14 mouse cellular contexts compared by ENCODE assay signal in the genomic region with DNA sequence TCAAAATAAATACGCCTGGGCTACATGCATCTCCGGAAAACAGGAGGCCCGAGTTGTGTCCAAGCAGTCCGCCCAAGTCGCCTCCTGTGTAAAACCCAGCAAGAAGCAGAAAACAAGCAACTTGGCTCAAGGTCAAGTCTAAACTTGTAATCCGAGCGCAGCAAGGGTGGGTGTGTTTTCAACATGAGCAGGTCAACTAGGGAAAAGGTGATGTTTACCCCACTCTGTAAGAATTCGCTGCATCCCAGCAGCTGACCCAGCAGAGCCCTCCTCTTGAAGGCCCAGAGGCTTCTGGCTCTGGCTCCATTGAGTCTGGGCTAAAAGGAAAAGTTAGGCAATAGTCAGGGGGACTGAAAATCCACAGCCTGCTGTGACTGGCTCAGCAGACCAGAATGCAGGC.
DNase-seq lines count a peak whose midpoint lies in the region; ATAC-seq and TF ChIP-seq lines count a peak whose summit lies in the region.
"Had no signal": no experiment of that assay in that cellular context is flagged by ENCODE, and none has a peak within 500 bp of the region (broad histone marks: within the 10 kb centered on the region; RNA-seq: fewer than 3 reads in every experiment).

No protein-coding gene starts in this region.

- no peaks in the 10 kb centered on the region for H3K9me3 ChIP-seq in heart, embryonic 10.5 days
- no peaks in the 10 kb centered on the region for H3K9me3 ChIP-seq in liver, postnatal 0 days (ENCODE audit: low read length)
- no peaks in the 10 kb centered on the region for H3K9me3 ChIP-seq in forebrain, embryonic 11.5 days (ENCODE audit: control insufficient read depth, low read length)
- H3K9me3 ChIP-seq: midbrain, embryonic 12.5 days had no signal

- no peak overlapping the region for H3K9ac ChIP-seq in liver, postnatal 0 days (replicated peaks)
- no peak overlapping the region for H3K9ac ChIP-seq in forebrain, embryonic 11.5 days (ENCODE audit: low read length)
- H3K9ac ChIP-seq: midbrain, embryonic 12.5 days had no signal

- 0 out of 2 replicates have a peak, but pooled peaks cover 3% of the 10 kb centered on the region for H3K27me3 ChIP-seq in heart, embryonic 10.5 days (ENCODE audit: insufficient read depth, poor library complexity, severe bottlenecking)
- no peaks in the 10 kb centered on the region for H3K27me3 ChIP-seq in liver, postnatal 0 days (ENCODE audit: insufficient read depth, low read length)
- H3K27me3 ChIP-seq in forebrain, embryonic 11.5 days (ENCODE audit: control insufficient read depth, insufficient read depth, low read length), result no peaks in the 10 kb centered on the region

- ATAC-seq in liver, postnatal 0 days, result peak; percentile 75
- ATAC-seq in monocyte, adult 5-6 weeks (replicated peaks; ENCODE audit: insufficient number of reproducible peaks, low FRiP score, low TSS enrichment, poor library complexity, severe bottlenecking), result no peak
- no peak for ATAC-seq in forebrain, embryonic 11.5 days (replicated peaks; ENCODE audit: low FRiP score)
- ATAC-seq: intestine, embryonic 16.5 days had no signal

- no peak for TF ChIP-seq CTCF in liver, postnatal 0 days (IDR thresholded peaks at IDR 0.05; ENCODE audit: low read depth)

- H3K4me2 ChIP-seq in liver, postnatal 0 days (ENCODE audit: low read depth, low read length), result no peak overlapping the region
- no peak overlapping the region for H3K4me2 ChIP-seq in forebrain, embryonic 11.5 days (ENCODE audit: low read depth, low read length, severe bottlenecking)
- H3K4me2 ChIP-seq: midbrain, embryonic 12.5 days had no signal

- H3K27ac ChIP-seq in heart, embryonic 10.5 days, result peak overlapping the region; percentile 67; the same call in 1 of the 2 replicates
- peak overlapping the region; percentile 90 for H3K27ac ChIP-seq in liver, postnatal 0 days (ENCODE audit: low read depth)
- H3K27ac ChIP-seq in forebrain, embryonic 11.5 days (ENCODE audit: low read depth, low read length), result no peak overlapping the region
- H3K27ac ChIP-seq: left cerebral cortex, adult 2 months; midbrain, embryonic 12.5 days had no signal

- no peak for DNase-seq in heart, embryonic 10.5 days (ENCODE audit: low spot score)
- DNase-seq in heart, adult 11 months, result no peak
- peak; percentile 74 for DNase-seq in NIH3T3 (ENCODE audit: low read depth)
- DNase-seq in kidney, adult 18-20 months, result peak; percentile 59
- no peak for DNase-seq in liver, postnatal 0 days
- DNase-seq in gastrocnemius, adult 8-10 months (ENCODE audit: low spot score in 2 of 2), result no peak
- no peak for DNase-seq in forebrain, embryonic 11.5 days (ENCODE audit: low spot score)
- DNase-seq: B cell, adult 2 months; cerebellum, adult 9-11 months; heart, postnatal 10 days had no signal

- no peak overlapping the region for H3K4me3 ChIP-seq in heart, embryonic 10.5 days
- H3K4me3 ChIP-seq in liver, postnatal 0 days (ENCODE audit: low read depth, low read length), result no peak overlapping the region
- no peak overlapping the region for H3K4me3 ChIP-seq in forebrain, embryonic 11.5 days (ENCODE audit: low read depth, low read length)
- H3K4me3 ChIP-seq: left cerebral cortex, adult 2 months; midbrain, embryonic 12.5 days had no signal

- TF ChIP-seq EP300 in liver, postnatal 0 days (IDR thresholded peaks at IDR 0.05; ENCODE audit: low read depth), result peak; percentile 79

- no peaks in the 10 kb centered on the region for H3K36me3 ChIP-seq in heart, embryonic 10.5 days
- no peaks in the 10 kb centered on the region for H3K36me3 ChIP-seq in liver, postnatal 0 days (replicated peaks; ENCODE audit: insufficient read depth, low read length)
- H3K36me3 ChIP-seq in forebrain, embryonic 11.5 days (ENCODE audit: control insufficient read depth, insufficient read depth, low read length), result no peaks in the 10 kb centered on the region
- H3K36me3 ChIP-seq: midbrain, embryonic 12.5 days had no signal

- H3K4me1 ChIP-seq in heart, embryonic 10.5 days, result peaks cover 34% of the 10 kb centered on the region
- peaks cover 11% of the 10 kb centered on the region for H3K4me1 ChIP-seq in liver, postnatal 0 days (ENCODE audit: insufficient read depth)
- H3K4me1 ChIP-seq in forebrain, embryonic 11.5 days (replicated peaks; ENCODE audit: control insufficient read depth, insufficient read depth, low read length), result no peaks in the 10 kb centered on the region
- H3K4me1 ChIP-seq: midbrain, embryonic 12.5 days had no signal

- 81% methylated on average over 8 of the region's 8 CpGs for WGBS in heart, embryonic 10.5 days
- 67% methylated on average over 8 of the region's 8 CpGs for WGBS in liver, postnatal 0 days (ENCODE audit: insufficient replicate concordance)
- 84% methylated on average over 8 of the region's 8 CpGs for WGBS in forebrain, embryonic 11.5 days

Comparison
In these comparisons a context has a peak if more than half of its experiments do, and no peak if none do; other contexts are left out.
1. DNase-seq: peak in NIH3T3 (single experiment) and kidney, adult 18-20 months (single experiment); none in heart, embryonic 10.5 days (single experiment), heart, adult 11 months (single experiment), liver, postnatal 0 days (single experiment), gastrocnemius, adult 8-10 months (0 of 2) and forebrain, embryonic 11.5 days (single experiment).